Mouse (Mus musculus) MEL (cell line): ENCODE measurements around the gene Arhgdia. TPM values are rescaled to one million over a fixed set of nuclear protein-coding genes. Genes with fewer than 3 reads are reported as not detected.
"Not testable (repeated sequence)": the region's sequence is repeated elsewhere in the genome, so short reads cannot be mapped to it uniquely, and the experiment has no call there.

Source experiments
- DNase-seq: peaks from one replicate; pipeline ENCODE4 v3.0.0; 2011; ENCODE audit warnings: low read depth, low spot score
- H3K27ac ChIP-seq: 2 replicates; pipeline ENCODE4 v1.5.1; 2012; ENCODE audit warnings: low read depth, mild to moderate bottlenecking, control low read depth, low read length, moderate library complexity; ENCODE audit not compliant: control insufficient read depth
- H3K27me3 ChIP-seq, 2 experiments: fragments of 150-350 bp in 1 of 2; sonication (generic) in 1 of 2; 2 replicates each; pipeline ENCODE4 v1.6.1; 2012; ENCODE audit warnings: low read length in 2 of 2, mild to moderate bottlenecking in 2 of 2, improper control_type of control experiment in 1 of 2, moderate library complexity in 1 of 2; ENCODE audit not compliant: insufficient read depth in 2 of 2, control insufficient read depth in 1 of 2
- H3K36me3 ChIP-seq, 2 experiments: 2 replicates each; pipeline ENCODE4 v1.6.1; 2012 to 2014; ENCODE audit warnings: low read length in 2 of 2, improper control_type of control experiment in 1 of 2, inconsistent platforms in 1 of 2, mild to moderate bottlenecking in 1 of 2; ENCODE audit not compliant: insufficient read depth in 2 of 2, control insufficient read depth in 1 of 2
- H3K4me1 ChIP-seq, 2 experiments: fragments of 150-350 bp in 1 of 2; sonication (generic) in 1 of 2; 2 replicates each; pipeline ENCODE4 v1.6.1; 2012; ENCODE audit warnings: low read length in 2 of 2, improper control_type of control experiment in 1 of 2, mild to moderate bottlenecking in 1 of 2; ENCODE audit not compliant: insufficient read depth in 2 of 2, control insufficient read depth in 1 of 2
- H3K4me3 ChIP-seq, 2 experiments: fragments of 150-350 bp in 1 of 2; sonication (generic) in 1 of 2; 2 replicates each; pipeline ENCODE4 v1.5.1; 2012; ENCODE audit warnings: low read depth in 2 of 2, low read length in 2 of 2, mild to moderate bottlenecking in 2 of 2, moderate library complexity in 2 of 2, control low read depth in 1 of 2, improper control_type of control experiment in 1 of 2; ENCODE audit not compliant: control insufficient read depth in 1 of 2, insufficient read depth in 1 of 2
- H3K79me2 ChIP-seq: 2 replicates; pipeline ENCODE4 v1.6.1; 2012; ENCODE audit warnings: mild to moderate bottlenecking, low read length, moderate library complexity; ENCODE audit not compliant: control insufficient read depth, poor library complexity, insufficient read depth
- H3K9ac ChIP-seq: 2 replicates; pipeline ENCODE4 v1.6.1; 2012; ENCODE audit warnings: low read depth, mild to moderate bottlenecking, control low read depth, low read length, moderate library complexity; ENCODE audit not compliant: control insufficient read depth, poor library complexity, severe bottlenecking
- H3K9me3 ChIP-seq: fragments of 150-350 bp; sonication (generic); replicated peaks from 2 replicates; pipeline ENCODE4 v1.6.1; 2012; ENCODE audit warnings: mild to moderate bottlenecking, low read length, improper control_type of control experiment, moderate library complexity; ENCODE audit not compliant: insufficient read depth
- CHD2 ChIP-seq: IDR thresholded peaks from 2 replicates; pipeline ENCODE4 v1.6.1; 2011; ENCODE audit warnings: low read length, improper control_type of control experiment
- CTCF ChIP-seq, 3 experiments: IDR thresholded peaks in 2 of 3; conservative IDR thresholded peaks in 1 of 3; 2 replicates each; pipeline ENCODE4 v1.5.1; 2011 to 2012; ENCODE audit warnings: low read length in 3 of 3, low read depth in 2 of 3, mild to moderate bottlenecking in 2 of 3, improper control_type of control experiment in 1 of 3, inconsistent platforms in 1 of 3, mixed read lengths in 1 of 3, moderate library complexity in 1 of 3; ENCODE audit not compliant: control insufficient read depth in 1 of 3, insufficient read depth in 1 of 3, poor library complexity in 1 of 3, severe bottlenecking in 1 of 3
- ELF1 ChIP-seq: IDR thresholded peaks from 2 replicates; pipeline ENCODE4 v1.6.1; 2014; ENCODE audit warnings: low read depth, mild to moderate bottlenecking, inconsistent platforms, low read length, improper control_type of control experiment, moderate library complexity
- GABPA ChIP-seq: IDR thresholded peaks from 2 replicates; pipeline ENCODE4 v1.6.1; 2012; ENCODE audit warnings: low read depth, mild to moderate bottlenecking, inconsistent platforms, low read length, improper control_type of control experiment, moderate library complexity
- GATA1 ChIP-seq: IDR thresholded peaks from 2 replicates; pipeline ENCODE4 v1.6.1; 2011; ENCODE audit warnings: low read depth, low read length, improper control_type of control experiment
- HCFC1 ChIP-seq: IDR thresholded peaks from 2 replicates; pipeline ENCODE4 v1.6.1; 2012; ENCODE audit warnings: low read depth, mild to moderate bottlenecking, inconsistent platforms, low read length, improper control_type of control experiment, moderate library complexity
- JUND ChIP-seq: IDR thresholded peaks from 2 replicates; pipeline ENCODE4 v1.6.1; 2011; ENCODE audit warnings: low read depth, mild to moderate bottlenecking, improper control_type of control experiment, low read length
- MAFK ChIP-seq: IDR thresholded peaks from 2 replicates; pipeline ENCODE4 v1.6.1; 2011; ENCODE audit warnings: low read depth, mild to moderate bottlenecking, low read length, improper control_type of control experiment, borderline replicate concordance
- MXI1 ChIP-seq: IDR thresholded peaks from 2 replicates; pipeline ENCODE4 v1.6.1; 2011; ENCODE audit warnings: mild to moderate bottlenecking, low read depth, low read length, improper control_type of control experiment
- MYB ChIP-seq: IDR thresholded peaks from 2 replicates; pipeline ENCODE4 v1.6.1; 2011; ENCODE audit warnings: mild to moderate bottlenecking, low read depth, low read length, improper control_type of control experiment
- NELFE ChIP-seq: IDR thresholded peaks from 2 replicates; pipeline ENCODE4 v1.6.1; 2011; ENCODE audit warnings: low read depth, low read length, improper control_type of control experiment
- POLR2A ChIP-seq, 2 experiments: IDR thresholded peaks; 2 replicates each; pipeline ENCODE4 v1.6.1; 2011 to 2012; ENCODE audit warnings: low read length in 2 of 2, mild to moderate bottlenecking in 2 of 2, control low read depth in 1 of 2, improper control_type of control experiment in 1 of 2, low read depth in 1 of 2, moderate library complexity in 1 of 2; ENCODE audit not compliant: control insufficient read depth in 1 of 2, insufficient read depth in 1 of 2, poor library complexity in 1 of 2
- POLR2AphosphoS2 ChIP-seq: IDR thresholded peaks from 2 replicates; pipeline ENCODE4 v1.6.1; 2011; ENCODE audit warnings: low read length, improper control_type of control experiment
- SMC3 ChIP-seq: IDR thresholded peaks from 2 replicates; pipeline ENCODE4 v1.6.1; 2011; ENCODE audit warnings: low read depth, low read length, improper control_type of control experiment
- TAL1 ChIP-seq: IDR thresholded peaks from 2 replicates; pipeline ENCODE4 v1.6.1; 2012; ENCODE audit warnings: mild to moderate bottlenecking, inconsistent platforms, low read length, moderate library complexity, mixed read lengths
- TBP ChIP-seq: IDR thresholded peaks from 2 replicates; pipeline ENCODE4 v1.8.0; 2011; ENCODE audit warnings: low read depth, low read length, improper control_type of control experiment
- USF1 ChIP-seq: IDR thresholded peaks from 2 replicates; pipeline ENCODE4 v1.6.1; 2014; ENCODE audit warnings: low read depth, mild to moderate bottlenecking, inconsistent platforms, low read length, improper control_type of control experiment, moderate library complexity
- USF2 ChIP-seq, 2 experiments: IDR thresholded peaks; 2 replicates each; pipeline ENCODE4 v1.6.1; 2011 to 2012; ENCODE audit warnings: improper control_type of control experiment in 2 of 2, low read length in 2 of 2, borderline replicate concordance in 1 of 2, inconsistent platforms in 1 of 2, low read depth in 1 of 2, mild to moderate bottlenecking in 1 of 2; ENCODE audit not compliant: insufficient read depth in 1 of 2
- ZC3H11A ChIP-seq: IDR thresholded peaks from 2 replicates; pipeline ENCODE4 v1.6.1; 2012; ENCODE audit warnings: low read depth, mild to moderate bottlenecking, inconsistent platforms, low read length, improper control_type of control experiment
- ZKSCAN1 ChIP-seq: IDR thresholded peaks from 2 replicates; pipeline ENCODE4 v1.6.1; 2012; ENCODE audit warnings: low read depth, mild to moderate bottlenecking, inconsistent platforms, low read length, improper control_type of control experiment, moderate library complexity
- ZMIZ1 ChIP-seq: IDR thresholded peaks from 2 replicates; pipeline ENCODE4 v1.6.1; 2012; ENCODE audit warnings: low read depth, mild to moderate bottlenecking, inconsistent platforms, low read length, improper control_type of control experiment, moderate library complexity
- ZNF384 ChIP-seq: IDR thresholded peaks from 2 replicates; pipeline ENCODE4 v1.6.1; 2012; ENCODE audit warnings: low read depth, mild to moderate bottlenecking, inconsistent platforms, low read length, improper control_type of control experiment
- polyA plus RNA-seq, 2 experiments: library from polyadenylated mRNA; stranded (reverse) in 1 of 2; unstranded in 1 of 2; fragments of >175 nt in 1 of 2; fragments of >200 nt in 1 of 2; gene quantifications; 2 replicates each; pipeline versions ENCODE4 v1.2.1 to v1.2.4; 2012; ENCODE audit warnings: low replicate concordance in 2 of 2, low read depth in 1 of 2; ENCODE audit not compliant: insufficient read length in 2 of 2, insufficient read depth in 1 of 2, missing spikeins in 1 of 2
- total RNA-seq: library from RNA; depleted of rRNA; stranded (reverse); fragments of 300-350 nt; gene quantifications from 2 replicates; pipeline ENCODE4 v1.2.3, GENCODE M21; 2012

The Arhgdia gene
- total and polyA plus RNA-seq, 3 experiments: 364 to 821 (median 601) TPM

- TF ChIP-seq SMC3 (no peak), TBP (no peak), POLR2AphosphoS2 (no peak), USF2 (IDR thresholded peaks at IDR 0.05; ENCODE audit: borderline replicate concordance in 1 of 2, insufficient read depth in 1 of 2, low read depth in 1 of 2, low read length in 2 of 2) (no peak), CTCF (IDR thresholded peaks at IDR 0.05 in 2 of 3, conservative IDR thresholded peaks at IDR 0.05 in 1 of 3; ENCODE audit: control insufficient read depth in 1 of 3, insufficient read depth in 1 of 3, low read depth in 2 of 3, low read length in 3 of 3, poor library complexity in 1 of 3, severe bottlenecking in 1 of 3) (no peak), ZC3H11A (no peak)
- Histone ChIP-seq H3K36me3 (peaks cover 0 to 33% of the 10 kb centered on the region in 2 experiments; a peak in 2 of 4 replicates), H3K27me3 (no peaks in the 10 kb centered on the region), H3K4me3 (no peak overlapping the region), H3K4me1 (no peaks in the 10 kb centered on the region), H3K27ac (no peak overlapping the region), H3K9me3 (no peaks in the 10 kb centered on the region), H3K79me2 (no peaks in the 10 kb centered on the region), H3K9ac (no peak overlapping the region)
- no peak for DNase-seq
Measured at GRCm38 (mm10) chr11:120560952-120561728, 20.3 kb downstream of the Arhgdia start.

- not testable (repeated sequence) for H3K4me1 ChIP-seq, H3K27ac ChIP-seq, H3K4me3 ChIP-seq, H3K79me2 ChIP-seq, H3K9ac ChIP-seq, H3K27me3 ChIP-seq, H3K9me3 ChIP-seq
- DNase-seq: peak; percentile 61
- TF ChIP-seq SMC3: peak; percentile 7; the same call in 1 of the 2 replicates
- TF ChIP-seq CTCF (IDR thresholded peaks at IDR 0.05 in 2 of 3, conservative IDR thresholded peaks at IDR 0.05 in 1 of 3; ENCODE audit: control insufficient read depth in 1 of 3, insufficient read depth in 1 of 3, low read depth in 2 of 3, low read length in 3 of 3, poor library complexity in 1 of 3, severe bottlenecking in 1 of 3): peak in 1 of 3 experiments; percentile 20; a peak in 1 of 6 replicates
- H3K36me3 ChIP-seq: peaks cover 0 to 15% of the 10 kb centered on the region in 2 experiments; a peak in 2 of 4 replicates
Measured at GRCm38 (mm10) chr11:120558843-120559242, 22.6 kb downstream of the Arhgdia start.

- Histone ChIP-seq H3K9ac (no peak overlapping the region), H3K4me3 (no peak overlapping the region), H3K36me3 (peaks cover under 1 to 2% of the 10 kb centered on the region in 2 experiments; a peak in 3 of 4 replicates), H3K79me2 (peaks cover 2% of the 10 kb centered on the region; the same call in 1 of the 2 replicates), H3K27ac (no peak overlapping the region), H3K4me1 (peaks cover 0 to 3% of the 10 kb centered on the region in 2 experiments; a peak in 2 of 4 replicates), H3K27me3 (no peaks in the 10 kb centered on the region), H3K9me3 (no peaks in the 10 kb centered on the region)
- TF ChIP-seq MYB (no peak), USF1 (no peak), GATA1 (no peak), NELFE (no peak), POLR2A (IDR thresholded peaks at IDR 0.05; ENCODE audit: control insufficient read depth in 1 of 2, insufficient read depth in 1 of 2, low read depth in 1 of 2, low read length in 2 of 2, poor library complexity in 1 of 2) (no peak), MAFK (no peak), JUND (no peak), ZMIZ1 (no peak), ZKSCAN1 (no peak), HCFC1 (no peak), ZNF384 (no peak), USF2 (IDR thresholded peaks at IDR 0.05; ENCODE audit: borderline replicate concordance in 1 of 2, insufficient read depth in 1 of 2, low read depth in 1 of 2, low read length in 2 of 2) (no peak), TAL1 (no peak), CHD2 (no peak), ELF1 (no peak), GABPA (no peak), MXI1 (no peak), ZC3H11A (no peak)
- DNase-seq: no peak
Measured at GRCm38 (mm10) chr11:120555260-120555659, 26.2 kb downstream of the Arhgdia start.
